Mouse (Mus musculus) liver, adult 2 months (tissue): ENCODE results near the gene Prss41.

ENCODE experiments used
- CTCF ChIP-seq: fragments of 200-500 bp; IDR thresholded peaks from 2 replicates; pipeline ENCODE4 v1.5.1; 2011; ENCODE audit warnings: low read depth, low read length, control low read depth
- POLR2A ChIP-seq: fragments of 200-500 bp; IDR thresholded peaks from 2 replicates; pipeline ENCODE4 v1.6.1; 2011; ENCODE audit warnings: low read length, control low read depth; ENCODE audit not compliant: insufficient read depth; ENCODE audit errors: extremely low read depth

- no peak for TF ChIP-seq CTCF
- no peak for TF ChIP-seq POLR2A
These were observed 6.1 kb upstream of the Prss41 start for GRCm38 (mm10) chr17:23850028-23850427.
